Mouse (Mus musculus): Measurements from ENCODE around the gene Kctd7.

Kctd7 gene

GRCm38 (mm10) chr5:130144334-130145312 is at the start of gene Kctd7:
Gene Kctd7, plus strand, starts transcription at chr5:130144861.
- DNase-seq (ENCODE audit: low read depth, low spot score): peak; percentile 99

- peak; percentile 95 for DNase-seq (ENCODE audit: low read depth, low spot score)
Observed at GRCm38 (mm10) chr5:130096754-130097153, 47.9 kb upstream of the Kctd7 start.

DNA sequence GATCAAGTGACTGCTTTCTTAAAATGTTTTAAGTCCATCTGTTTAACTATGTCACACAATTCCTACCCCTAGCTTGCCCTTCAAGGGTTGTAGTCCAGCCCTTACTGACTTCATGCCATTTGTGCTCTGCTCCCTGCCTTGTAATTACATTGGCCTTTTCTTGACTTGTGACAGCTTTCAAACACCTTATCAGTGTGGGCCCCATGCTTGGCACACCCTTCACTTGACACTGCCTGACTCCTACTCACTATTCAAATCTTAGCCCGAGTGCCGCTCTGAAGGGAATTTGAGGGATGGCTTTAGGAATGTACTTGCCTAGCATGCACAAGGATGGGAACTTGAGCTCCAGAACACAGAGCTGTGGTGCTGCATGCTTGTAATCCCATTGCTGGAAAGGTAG is 46.8 kb upstream of the Kctd7 start:
- no peak for DNase-seq (ENCODE audit: low read depth, low spot score)

DNA sequence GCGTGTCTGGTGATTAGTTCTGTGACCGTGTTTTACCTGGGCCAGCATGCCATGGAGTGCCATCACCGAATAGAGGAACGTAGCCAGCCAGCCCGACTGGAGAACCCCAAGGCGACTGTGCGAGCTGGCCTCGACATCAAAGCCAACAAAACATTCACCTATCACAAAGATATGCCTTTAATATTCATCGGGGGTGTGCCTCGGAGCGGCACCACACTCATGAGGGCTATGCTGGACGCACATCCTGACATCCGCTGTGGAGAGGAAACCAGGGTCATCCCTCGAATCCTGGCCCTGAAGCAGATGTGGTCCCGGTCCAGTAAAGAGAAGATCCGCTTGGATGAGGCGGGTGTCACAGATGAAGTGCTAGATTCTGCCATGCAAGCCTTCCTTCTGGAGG is 42.9 kb upstream of the Kctd7 start:
- DNase-seq (ENCODE audit: low read depth, low spot score): no peak

- no peak for DNase-seq (ENCODE audit: low read depth, low spot score)
Observed at GRCm38 (mm10) chr5:130109348-130109747, 35.3 kb upstream of the Kctd7 start.

DNA sequence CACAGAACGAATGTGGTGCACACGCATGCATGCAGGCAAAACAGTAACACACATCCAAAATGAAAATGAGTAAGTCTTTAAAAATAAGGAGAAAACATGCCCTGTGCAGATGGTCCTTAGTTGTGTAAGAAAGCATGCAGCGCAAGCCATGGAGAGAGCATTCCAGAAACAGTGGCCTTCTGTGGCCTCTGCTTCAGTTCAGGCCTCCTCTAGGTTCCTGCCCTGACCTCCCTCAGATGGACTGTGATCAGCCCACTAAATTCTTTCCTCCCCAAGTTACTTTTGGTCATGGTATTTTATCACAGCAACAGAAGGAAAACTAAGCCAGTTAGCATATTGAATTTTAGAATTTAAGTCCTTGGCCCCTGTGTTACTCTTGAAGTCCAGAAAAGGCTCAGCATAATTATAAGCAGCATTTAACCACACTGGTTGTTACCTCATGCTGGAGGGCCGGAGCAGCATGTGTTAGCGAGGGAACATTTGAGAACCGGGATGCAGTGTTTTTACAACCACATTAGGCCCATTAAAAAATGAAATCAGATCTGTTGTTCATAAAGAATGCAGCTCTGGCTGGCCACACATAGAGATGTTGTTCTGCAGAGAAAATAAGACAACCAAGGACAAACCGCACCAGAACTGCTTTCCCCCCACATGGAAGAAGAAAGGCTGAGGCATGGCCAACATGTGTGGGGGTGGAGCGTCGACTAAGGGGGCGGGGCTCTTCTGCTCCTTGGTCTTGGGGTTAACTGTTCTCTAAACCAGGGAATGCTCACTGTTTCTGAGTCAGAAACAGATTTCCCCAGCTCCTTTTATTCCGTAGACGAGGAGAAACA is 33.8 kb upstream of the Kctd7 start:
- peak; percentile 44 for DNase-seq (ENCODE audit: low read depth, low spot score)

DNA sequence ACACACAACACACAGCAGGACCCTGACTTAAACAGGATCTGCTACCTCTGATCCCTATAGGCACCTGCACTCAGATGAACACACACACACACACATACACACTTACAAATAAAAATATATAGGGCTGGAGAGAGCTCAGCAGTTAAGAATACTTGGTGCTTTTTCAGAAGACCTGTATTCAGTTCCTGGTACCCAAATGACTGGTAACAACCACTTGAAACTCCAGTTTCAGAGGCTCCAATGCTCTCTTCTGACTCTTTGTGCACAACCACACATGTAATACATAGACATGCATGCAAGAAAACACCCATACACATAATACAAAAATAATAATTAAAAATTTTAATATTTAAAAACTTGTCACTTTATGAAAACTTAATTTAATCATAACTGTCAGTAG is 32.0 kb upstream of the Kctd7 start:
- no peak for DNase-seq (ENCODE audit: low read depth, low spot score)

- DNase-seq (ENCODE audit: low read depth, low spot score): no peak
Observed at GRCm38 (mm10) chr5:130116116-130116515, 28.5 kb upstream of the Kctd7 start.

DNA sequence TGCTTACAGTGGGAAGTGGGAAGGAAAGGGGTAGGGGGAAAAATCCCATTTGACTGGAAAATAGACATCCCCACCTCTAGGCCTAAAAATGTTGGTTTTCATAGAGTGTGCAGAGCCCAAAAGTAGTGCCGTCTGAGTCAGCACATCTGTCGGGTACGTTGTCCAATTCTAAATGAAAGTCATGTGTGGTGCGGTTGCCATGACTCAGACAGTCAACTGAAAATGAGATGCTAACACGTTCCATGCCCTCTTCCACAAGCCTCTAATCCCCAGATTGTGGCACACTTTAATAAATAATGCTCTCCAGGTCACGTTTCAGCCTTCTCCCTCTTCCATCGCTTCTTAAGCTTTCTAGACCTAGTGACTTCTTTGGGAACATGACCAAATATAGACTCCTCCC is 27.8 kb upstream of the Kctd7 start:
- DNase-seq (ENCODE audit: low read depth, low spot score): no peak

GRCm38 (mm10) chr5:130117932-130118331 is 26.7 kb upstream of the Kctd7 start:
- DNase-seq (ENCODE audit: low read depth, low spot score): no peak

- no peak for DNase-seq (ENCODE audit: low read depth, low spot score)
Observed at GRCm38 (mm10) chr5:130119236-130119635, 25.4 kb upstream of the Kctd7 start.

DNA sequence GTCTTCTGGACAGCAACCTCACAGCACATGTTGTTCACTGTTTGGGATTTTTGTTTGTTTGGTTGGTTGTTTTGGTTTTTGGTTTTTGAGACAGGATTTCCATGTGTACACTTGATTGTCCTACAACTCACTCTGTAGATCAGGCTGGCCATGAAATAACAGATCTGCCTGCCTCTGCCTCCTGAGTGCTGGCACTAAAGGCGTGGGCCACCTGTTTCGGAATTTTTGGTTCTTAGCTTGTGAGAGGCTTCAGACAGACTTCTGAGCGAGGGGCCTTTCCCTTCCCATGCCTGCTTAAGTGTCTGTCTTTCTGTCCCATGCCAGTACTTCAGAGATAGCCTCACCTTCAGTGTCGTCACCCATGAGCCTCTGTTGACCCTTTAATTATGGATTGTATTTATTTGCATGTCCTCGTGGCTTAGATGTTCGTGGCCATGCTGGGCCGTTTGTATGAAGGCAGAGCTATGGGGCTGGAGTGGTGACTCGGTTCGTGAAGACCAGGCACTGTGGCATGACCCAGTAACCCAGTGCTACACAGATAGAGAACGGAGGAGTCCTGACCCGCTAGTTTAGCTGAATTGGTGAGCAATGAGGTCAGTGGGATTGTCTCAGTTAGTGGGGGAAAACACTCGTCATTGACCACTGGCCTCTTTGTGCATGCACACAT is 24.5 kb upstream of the Kctd7 start:
- DNase-seq (ENCODE audit: low read depth, low spot score): no peak

- no peak for DNase-seq (ENCODE audit: low read depth, low spot score)
Observed at GRCm38 (mm10) chr5:130120904-130121303, 23.8 kb upstream of the Kctd7 start.

DNA sequence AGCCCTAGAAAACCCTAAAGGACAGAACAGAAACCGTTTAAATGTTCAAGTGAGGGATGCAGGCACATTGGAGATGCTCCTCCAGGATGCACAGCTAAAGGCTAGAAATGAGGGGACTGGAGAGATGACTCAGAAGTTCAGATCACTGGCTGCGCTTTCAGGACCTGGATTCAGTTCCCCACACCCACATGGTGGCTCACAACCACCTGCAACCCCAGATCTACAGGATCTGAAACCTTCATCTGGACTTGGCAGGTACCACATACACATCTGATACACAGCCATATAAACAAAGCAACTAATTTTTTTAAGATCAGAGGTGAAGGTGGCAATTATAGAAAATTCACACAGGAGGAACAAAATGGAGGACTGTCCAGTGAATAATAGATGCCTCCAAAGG is 22.3 kb upstream of the Kctd7 start:
- no peak for DNase-seq (ENCODE audit: low read depth, low spot score)

DNA sequence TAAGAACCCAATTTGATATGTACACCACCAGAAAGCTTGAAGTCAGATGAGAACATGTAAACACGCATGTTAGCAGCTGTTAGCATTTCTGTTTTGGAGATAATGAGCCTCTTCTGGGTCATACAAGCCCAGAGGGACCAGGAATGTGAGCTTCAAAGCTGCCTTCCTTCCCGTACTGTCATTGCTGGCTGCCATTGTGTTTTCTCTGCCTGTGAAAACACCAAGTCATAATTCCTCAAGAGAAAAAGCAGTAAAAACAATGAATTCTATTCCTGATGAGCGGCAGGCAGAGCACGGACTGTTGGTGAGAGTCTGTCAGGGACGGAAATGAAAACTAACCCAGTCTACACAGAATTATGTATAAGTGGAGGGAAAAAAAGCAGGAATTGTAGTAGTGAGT is 20.4 kb upstream of the Kctd7 start:
- no peak for DNase-seq (ENCODE audit: low read depth, low spot score)

DNA sequence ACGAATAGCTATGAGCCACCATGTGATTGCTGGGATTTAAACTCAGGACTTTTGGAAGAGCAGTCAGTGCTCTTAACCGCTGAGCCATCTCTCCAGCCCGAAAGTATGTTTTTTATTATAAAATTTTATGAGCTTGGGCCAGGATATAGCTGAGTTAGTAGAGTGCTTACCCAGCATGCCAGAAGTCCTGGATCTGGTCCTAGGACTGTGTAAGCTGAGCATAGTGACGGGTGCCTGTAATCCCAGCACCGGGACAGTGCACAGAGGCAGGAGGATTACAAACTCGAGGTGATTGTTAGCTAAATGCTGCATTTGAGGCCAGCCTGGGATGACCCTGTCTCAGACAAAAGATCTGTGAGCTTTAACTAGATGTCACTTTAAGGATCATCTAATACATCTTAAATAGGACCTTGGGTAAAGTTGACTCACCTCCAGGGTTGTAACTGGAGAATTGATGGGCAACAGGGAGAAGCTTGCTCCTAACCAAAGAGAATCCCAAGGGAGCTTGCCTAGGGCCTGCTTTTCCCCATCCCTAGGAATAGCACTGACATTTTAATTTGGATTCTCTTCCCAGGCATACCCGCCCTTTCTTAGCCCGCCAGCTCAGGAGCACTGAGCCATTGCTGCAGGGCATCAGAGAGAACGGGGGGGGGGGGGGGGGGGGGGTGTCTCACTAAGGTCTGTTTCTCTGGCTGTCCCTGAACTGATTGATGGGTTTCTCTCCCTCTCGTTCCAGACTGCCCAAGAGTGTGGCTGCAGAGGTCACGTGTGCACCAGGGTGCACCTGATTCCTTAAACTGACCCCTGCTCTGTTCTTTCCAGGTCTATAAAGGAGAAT is 15.8 kb upstream of the Kctd7 start:
- no peak for DNase-seq (ENCODE audit: low read depth, low spot score)

- DNase-seq (ENCODE audit: low read depth, low spot score): no peak
Observed at GRCm38 (mm10) chr5:130129524-130129793, 15.2 kb upstream of the Kctd7 start.

- DNase-seq (ENCODE audit: low read depth, low spot score): no peak
Observed at GRCm38 (mm10) chr5:130136597-130136996, 8.1 kb upstream of the Kctd7 start.

DNA sequence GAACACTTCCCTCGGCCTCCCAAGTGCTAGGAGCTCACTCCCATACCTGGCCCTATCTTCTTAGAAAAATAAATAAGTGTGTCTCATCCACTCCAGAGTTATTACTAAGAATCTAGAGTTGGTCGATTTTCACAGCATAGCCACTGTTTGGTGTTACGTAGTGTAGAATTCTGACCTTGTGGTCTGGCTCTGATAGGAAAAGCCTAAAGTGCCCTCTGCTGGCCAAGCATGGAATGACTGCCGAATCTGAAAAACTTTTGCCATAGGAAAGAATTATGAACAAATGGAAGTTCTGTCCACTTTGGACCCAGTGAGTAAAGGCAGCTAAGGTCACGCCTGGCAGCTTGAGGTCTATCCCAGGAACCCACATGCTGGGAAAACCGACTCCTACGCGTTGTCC is 5.3 kb upstream of the Kctd7 start:
- DNase-seq (ENCODE audit: low read depth, low spot score): peak; percentile 78

DNA sequence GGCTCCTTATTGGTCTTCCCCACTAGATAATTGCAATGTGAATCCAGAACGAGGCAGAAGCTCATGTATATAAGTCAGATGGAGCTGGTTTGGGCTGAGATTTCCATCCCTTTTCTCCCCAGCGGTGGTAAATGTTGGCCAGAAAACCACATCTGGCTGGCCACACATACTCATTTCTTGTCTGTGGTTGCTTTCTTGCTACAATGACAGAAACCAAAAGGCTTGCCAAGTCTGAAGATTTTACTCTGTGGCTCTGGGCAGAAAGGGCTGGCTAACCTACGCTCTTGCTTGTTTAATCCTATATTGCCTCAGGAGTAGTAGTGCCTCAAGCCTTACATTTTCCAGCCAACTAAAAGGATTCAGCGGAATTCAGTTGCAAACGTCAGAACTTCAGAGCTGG is 3.5 kb upstream of the Kctd7 start:
- no peak for DNase-seq (ENCODE audit: low read depth, low spot score)

GRCm38 (mm10) chr5:130142041-130142440 is 2.6 kb upstream of the Kctd7 start:
- DNase-seq (ENCODE audit: low read depth, low spot score): no peak

Measured in R1 (cell line).